Mouse (Mus musculus) left cerebral cortex, adult 2 months (tissue): ENCODE measurements at regions not wholly inside any gene's neighbourhood (a gene's known extent, or its start where the extent isn't known, plus 50 kb on each side); places are given as distances from the start of the nearest gene placed in this dataset.
A peak's percentile ranks its signal among the peaks of the same experiment; 100 is the strongest.

Experiments used
- DNase-seq, 2 experiments: peaks; one replicate each; pipeline ENCODE4 v3.0.0; 2021 to 2022; ENCODE audit warnings: low spot score in 2 of 2, mixed read lengths in 1 of 2; ENCODE audit errors: extremely low spot score in 1 of 2
- H3K27ac ChIP-seq: fragments of 200-600 bp; 2 replicates; pipeline ENCODE4 v1.8.1; 2022
- H3K4me3 ChIP-seq: fragments of 200-600 bp; 2 replicates; pipeline ENCODE4 v1.8.1; 2022
- CTCF ChIP-seq: fragments of 200-600 bp; IDR thresholded peaks from 2 replicates; pipeline ENCODE4 v1.8.1; 2022; ENCODE audit warnings: antibody characterized with exemption, mild to moderate bottlenecking, moderate library complexity
- intact Hi-C: fragments of 180-260 bp; cut with DNase I; formaldehyde crosslinking; loops from one replicate; pipeline ENCODE4 v1.15.1; 2025

GRCm38 (mm10) chr1:128705071-128705503 lies 113.0 kb upstream of the Cxcr4 start:
- no peak for TF ChIP-seq CTCF
- intact Hi-C loops: no loop called here
- H3K4me3 ChIP-seq: no peak overlapping the region

GRCm38 (mm10) chr1:128701326-128701725 lies 109.2 kb upstream of the Cxcr4 start:
- TF ChIP-seq CTCF: no peak
- Histone ChIP-seq H3K4me3 (no peak overlapping the region), H3K27ac (no peak overlapping the region)
- no peak for DNase-seq
- intact Hi-C loops: no loop called here

More at GRCm38 (mm10) chr1:128705071-128705503, 113.0 kb upstream of the Cxcr4 start:
- DNase-seq: no peak
- no peak overlapping the region for H3K27ac ChIP-seq

GRCm38 (mm10) chr1:128697962-128698361 lies 105.9 kb upstream of the Cxcr4 start:
- intact Hi-C loops: no loop called here
- TF ChIP-seq CTCF: no peak
- DNase-seq: no peak
- no peak overlapping the region for H3K4me3 ChIP-seq
- H3K27ac ChIP-seq: no peak overlapping the region

DNA sequence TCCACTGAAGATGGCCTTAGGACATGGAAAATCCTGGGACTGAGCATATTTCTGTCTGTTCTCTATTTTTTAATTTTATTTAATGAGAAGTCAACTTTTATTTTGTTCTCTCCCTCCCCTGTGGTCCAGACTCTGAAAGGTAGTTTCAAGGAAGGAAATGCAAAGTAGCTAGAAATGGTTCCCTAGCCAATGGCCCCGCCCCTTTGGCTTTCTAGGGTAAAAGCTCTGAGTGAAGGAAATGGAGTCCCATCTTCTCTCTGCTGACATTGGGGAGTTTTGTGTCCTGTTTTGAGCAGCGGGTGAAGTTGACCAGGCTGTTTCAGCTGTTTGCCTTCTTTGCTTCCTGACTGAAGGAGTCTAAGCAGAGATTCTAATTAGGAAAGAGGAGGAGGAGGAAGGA lies 103.8 kb upstream of the Cxcr4 start:
- Histone ChIP-seq H3K27ac (no peak overlapping the region), H3K4me3 (no peak overlapping the region)
- TF ChIP-seq CTCF: no peak
- DNase-seq: no peak
- intact Hi-C loops: no loop called here

- intact Hi-C loops: no loop called here
- no peak for DNase-seq
- Histone ChIP-seq H3K4me3 (no peak overlapping the region), H3K27ac (no peak overlapping the region)
- no peak for TF ChIP-seq CTCF
Observed at GRCm38 (mm10) chr1:128692799-128693198, 100.7 kb upstream of the Cxcr4 start.

- no peak for TF ChIP-seq CTCF
- no peak overlapping the region for H3K27ac ChIP-seq
- H3K4me3 ChIP-seq: no peak overlapping the region
- no peak for DNase-seq
- intact Hi-C loops: no loop called here
Observed at GRCm38 (mm10) chr1:128692313-128692712, 100.2 kb upstream of the Cxcr4 start.

DNA sequence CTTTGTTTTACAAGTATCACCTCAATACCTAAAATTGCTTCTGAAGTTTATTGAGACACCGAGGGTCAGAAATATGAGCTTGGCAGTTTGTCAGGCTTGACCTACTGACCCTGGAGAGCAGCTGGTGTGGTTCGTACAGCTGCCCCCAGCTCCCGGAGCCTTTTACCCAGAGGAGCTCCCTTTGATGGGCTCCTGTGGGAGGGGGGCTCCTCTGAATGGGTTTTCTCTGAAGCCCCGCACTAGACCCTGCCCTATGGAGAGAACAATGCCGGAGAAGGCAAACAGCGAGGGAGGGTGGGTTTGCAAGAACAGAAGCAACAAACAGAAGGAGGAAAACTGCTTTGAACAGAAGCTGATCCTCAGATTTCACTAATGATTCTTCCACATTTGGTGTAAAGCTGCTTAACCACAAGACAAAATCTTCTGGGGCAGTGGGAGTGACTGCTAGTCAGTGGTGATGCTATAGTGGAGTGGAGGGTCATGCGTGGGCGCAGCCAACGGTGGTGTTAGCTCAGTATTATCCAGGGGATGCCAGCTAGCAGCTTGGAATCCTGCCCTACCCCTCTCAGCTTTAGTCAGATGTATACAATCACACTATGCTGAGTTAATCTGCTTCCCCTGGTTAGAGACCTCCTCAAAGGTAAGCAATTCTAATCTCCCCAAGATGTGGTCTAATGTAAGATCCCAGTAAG lies 95.3 kb upstream of the Cxcr4 start:
- intact Hi-C loops: loop anchor here (10.0 kb wide), 1 partner anchor 213 kb away; no protein-coding TSS in a partner anchor
- no peak for TF ChIP-seq CTCF
- H3K4me3 ChIP-seq: no peak overlapping the region
- no peak for DNase-seq
- no peak overlapping the region for H3K27ac ChIP-seq

- DNase-seq: no peak
- Histone ChIP-seq H3K27ac (no peak overlapping the region), H3K4me3 (no peak overlapping the region)
- intact Hi-C loops: loop anchor here (10.0 kb wide), 1 partner anchor 211 kb away; no protein-coding TSS in a partner anchor
- no peak for TF ChIP-seq CTCF
Observed at GRCm38 (mm10) chr1:128685467-128686137, 93.5 kb upstream of the Cxcr4 start.

GRCm38 (mm10) chr1:128682942-128683341 lies 90.8 kb upstream of the Cxcr4 start:
- peak; percentile 12 to 39 for DNase-seq
- no peak overlapping the region for H3K27ac ChIP-seq
- intact Hi-C loops: loop anchor here (10.0 kb wide), 1 partner anchor 208 kb away; no protein-coding TSS in a partner anchor
- H3K4me3 ChIP-seq: no peak overlapping the region
- no peak for TF ChIP-seq CTCF

DNA sequence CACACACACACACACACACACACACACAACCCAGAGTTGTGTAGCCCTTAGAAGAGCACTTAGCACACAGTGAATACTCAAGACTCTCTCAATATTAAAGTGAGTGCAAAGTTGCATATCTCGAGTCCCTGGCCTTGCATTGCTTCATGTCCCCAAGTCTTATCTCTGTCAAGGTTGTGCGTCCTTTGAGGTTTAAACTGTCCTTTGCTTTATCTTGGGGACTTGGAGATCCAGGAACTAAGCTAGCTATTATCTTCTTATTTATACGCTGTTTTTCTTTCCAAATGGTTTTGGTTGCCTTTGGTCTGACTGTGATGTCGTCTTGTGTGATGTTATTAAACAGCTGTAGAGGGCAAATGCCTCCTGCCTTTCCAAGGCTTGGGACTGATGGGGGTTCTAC lies 89.2 kb upstream of the Cxcr4 start:
- no peak for DNase-seq
- no peak overlapping the region for H3K27ac ChIP-seq
- H3K4me3 ChIP-seq: no peak overlapping the region
- intact Hi-C loops: loop anchor here (10.0 kb wide), 1 partner anchor 206 kb away; no protein-coding TSS in a partner anchor
- TF ChIP-seq CTCF: no peak

GRCm38 (mm10) chr1:128680538-128680937 lies 88.4 kb upstream of the Cxcr4 start:
- intact Hi-C loops: loop anchor here (10.0 kb wide), 1 partner anchor 206 kb away; no protein-coding TSS in a partner anchor
- no peak overlapping the region for H3K27ac ChIP-seq
- no peak for TF ChIP-seq CTCF
- H3K4me3 ChIP-seq: no peak overlapping the region
- DNase-seq: no peak

- H3K4me3 ChIP-seq: no peak overlapping the region
- intact Hi-C loops: loop anchor here (10.0 kb wide), 1 partner anchor 205 kb away; no protein-coding TSS in a partner anchor
- DNase-seq: no peak
- H3K27ac ChIP-seq: no peak overlapping the region
- TF ChIP-seq CTCF: no peak
Observed at GRCm38 (mm10) chr1:128680012-128680411, 87.9 kb upstream of the Cxcr4 start.
